Mouse (Mus musculus) R1 (cell line): Measurements from ENCODE around the gene Nsun3.
"Not testable (repeated sequence)": the region's sequence is repeated elsewhere in the genome, so short reads cannot be mapped to it uniquely, and the experiment has no call there.

ENCODE experiments used
- DNase-seq: peaks from one replicate; pipeline ENCODE4 v3.0.0-alpha.2; 2018; ENCODE audit warnings: low read depth, low spot score

Gene Nsun3

GRCm38 (mm10) chr16:62753079-62753478 lies 33.5 kb downstream of the Nsun3 start:
- DNase-seq: no peak

- no peak for DNase-seq
These were observed 40.7 kb downstream of the Nsun3 start for GRCm38 (mm10) chr16:62745875-62746274.

- DNase-seq: peak; percentile 12
These were observed 52.3 kb downstream of the Nsun3 start for GRCm38 (mm10) chr16:62734359-62734758.

DNA sequence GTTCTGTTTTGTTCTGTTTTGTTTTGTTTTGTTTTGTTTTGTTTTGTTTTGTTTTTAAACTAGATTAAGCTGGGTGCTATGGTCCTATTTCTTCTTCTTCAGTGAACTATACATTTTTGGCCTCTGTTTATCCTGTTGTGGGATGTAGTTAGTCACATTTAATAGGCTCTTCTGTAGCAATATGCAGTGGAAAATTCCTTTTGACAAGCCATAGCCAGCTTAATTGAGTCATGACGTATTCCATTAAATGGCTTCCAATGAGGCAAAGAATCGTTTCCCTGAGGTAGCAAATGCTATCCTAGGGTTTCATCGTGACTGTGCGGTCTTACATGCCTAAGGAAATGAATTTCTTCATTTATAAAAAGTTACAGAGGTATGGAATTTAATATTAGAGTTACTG lies 56.3 kb downstream of the Nsun3 start:
- DNase-seq: no peak

DNA sequence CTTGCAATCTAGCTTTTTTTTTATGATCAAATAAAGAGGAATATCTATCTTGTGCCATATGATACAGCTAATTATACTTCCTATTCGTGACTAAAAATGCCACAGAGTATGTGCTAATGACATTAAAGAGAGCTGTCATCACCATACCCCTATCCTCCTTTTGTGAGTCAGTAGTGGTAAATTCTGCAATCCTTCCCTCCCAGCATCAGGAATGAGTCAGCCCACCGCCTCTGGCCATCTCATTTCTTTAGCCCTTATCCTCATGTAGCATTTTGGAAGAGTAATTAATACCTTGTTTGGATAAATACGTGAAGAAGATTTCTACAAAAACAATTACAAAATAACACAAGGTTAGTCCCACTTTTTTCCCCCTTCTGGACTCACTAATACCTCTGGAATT lies 56.8 kb downstream of the Nsun3 start:
- DNase-seq: no peak

GRCm38 (mm10) chr16:62718255-62718654 lies 68.4 kb downstream of the Nsun3 start:
- DNase-seq: not testable (repeated sequence)

GRCm38 (mm10) chr16:62690436-62690835 lies 96.2 kb downstream of the Nsun3 start:
- DNase-seq: no peak

GRCm38 (mm10) chr16:62686073-62686472 lies 100.5 kb downstream of the Nsun3 start:
- DNase-seq: no peak

DNA sequence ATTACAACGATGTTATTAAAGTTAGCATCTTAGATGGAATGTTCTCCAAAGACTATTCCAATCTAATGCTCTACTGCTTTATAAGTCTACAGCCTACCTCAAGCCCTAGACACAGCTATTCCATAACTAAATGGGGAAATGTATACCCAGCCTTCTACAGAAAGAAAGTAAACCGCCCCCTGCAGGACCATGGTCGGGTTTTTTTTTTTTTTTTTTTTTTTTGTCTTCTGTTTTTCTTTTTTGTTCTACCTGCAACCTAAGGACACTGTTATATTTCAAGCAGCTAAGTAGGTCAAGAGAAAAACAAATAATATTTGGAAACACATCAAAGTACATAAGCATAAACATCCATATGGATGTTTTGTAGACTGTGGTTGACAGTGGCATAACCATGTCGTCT lies 101.1 kb downstream of the Nsun3 start:
- no peak for DNase-seq
